Mouse (Mus musculus) forebrain, postnatal 0 days (tissue): ENCODE measurements at regions not wholly inside any gene's neighbourhood (a gene's known extent, or its start where the extent isn't known, plus 50 kb on each side); places are given as distances from the start of the nearest gene placed in this dataset.

Source experiments
- ATAC-seq: fragments of 200-750 bp; cut with Nextera tagmentation; 2 replicates; pipeline ENCODE4 v1.8.0; 2017; ENCODE audit warnings: mild to moderate bottlenecking, moderate library complexity
- DNase-seq: peaks from one replicate; pipeline ENCODE4 v3.0.0-alpha.2; 2015
- H3K27ac ChIP-seq: fragments of 300-500 bp; sonication (generic); 2 replicates; pipeline ENCODE4 v1.5.1; 2014; ENCODE audit warnings: low read depth, mild to moderate bottlenecking, antibody characterized with exemption, low read length, moderate library complexity, mixed read lengths
- H3K27me3 ChIP-seq: fragments of 300-500 bp; sonication (generic); 2 replicates; pipeline ENCODE4 v1.6.1; 2014; ENCODE audit warnings: mild to moderate bottlenecking, low read length, mixed read lengths; ENCODE audit not compliant: insufficient read depth
- H3K36me3 ChIP-seq: fragments of 300-500 bp; sonication (generic); 2 replicates; pipeline ENCODE4 v1.6.1; 2014; ENCODE audit warnings: mild to moderate bottlenecking, moderate library complexity; ENCODE audit not compliant: insufficient read depth
- H3K4me1 ChIP-seq: fragments of 300-500 bp; sonication (generic); 2 replicates; pipeline ENCODE4 v1.6.1; 2014; ENCODE audit warnings: antibody characterized with exemption; ENCODE audit not compliant: insufficient read depth
- H3K4me2 ChIP-seq: fragments of 300-500 bp; sonication (generic); 2 replicates; pipeline ENCODE4 v1.6.1; 2014; ENCODE audit warnings: low read depth, mild to moderate bottlenecking, moderate library complexity
- H3K4me3 ChIP-seq: fragments of 300-500 bp; sonication (generic); 2 replicates; pipeline ENCODE4 v1.5.1; 2014; ENCODE audit warnings: low read depth, low read length, mixed read lengths
- H3K9ac ChIP-seq: fragments of 300-500 bp; sonication (generic); 2 replicates; pipeline ENCODE4 v1.6.1; 2014; ENCODE audit warnings: mild to moderate bottlenecking
- H3K9me3 ChIP-seq: fragments of 300-500 bp; sonication (generic); 2 replicates; pipeline ENCODE4 v1.6.1; 2016; ENCODE audit warnings: low read length
- CTCF ChIP-seq: sonication (generic); IDR thresholded peaks from 2 replicates; pipeline ENCODE4 v1.5.1; 2016; ENCODE audit warnings: antibody characterized with exemption, control low read depth, low read depth
- WGBS: fragments of 180-500 bp; shearing (Covaris S2); extraction: QIAGEN DNeasy Blood & Tissue Kit; methylation state at CpG from one replicate; pipeline ENCODE4 v1.1.7; 2014; 5-methylcytosine and 5-hydroxymethylcytosine counted together

GRCm38 (mm10) chr8:112427721-112428389 lies 142.0 kb upstream of the Cntnap4 start:
- Histone ChIP-seq H3K27me3 (no peaks in the 10 kb centered on the region), H3K27ac (no peak overlapping the region), H3K4me3 (peak overlapping the region; percentile 11; the same call in 1 of the 2 replicates), H3K9ac (0 out of 2 replicates have a peak overlapping the region, but pooled peaks have one; percentile 1), H3K9me3 (no peaks in the 10 kb centered on the region), H3K4me2 (peak overlapping the region; percentile 51), H3K36me3 (no peaks in the 10 kb centered on the region), H3K4me1 (0 out of 2 replicates have a peak, but pooled peaks cover 4% of the 10 kb centered on the region)
- ATAC-seq, result no peak
- TF ChIP-seq CTCF, result no peak
- DNase-seq, result peak; percentile 7
- whole genome bisulfite sequencing, result 21% methylated on average over 19 of the region's 19 CpGs

DNA sequence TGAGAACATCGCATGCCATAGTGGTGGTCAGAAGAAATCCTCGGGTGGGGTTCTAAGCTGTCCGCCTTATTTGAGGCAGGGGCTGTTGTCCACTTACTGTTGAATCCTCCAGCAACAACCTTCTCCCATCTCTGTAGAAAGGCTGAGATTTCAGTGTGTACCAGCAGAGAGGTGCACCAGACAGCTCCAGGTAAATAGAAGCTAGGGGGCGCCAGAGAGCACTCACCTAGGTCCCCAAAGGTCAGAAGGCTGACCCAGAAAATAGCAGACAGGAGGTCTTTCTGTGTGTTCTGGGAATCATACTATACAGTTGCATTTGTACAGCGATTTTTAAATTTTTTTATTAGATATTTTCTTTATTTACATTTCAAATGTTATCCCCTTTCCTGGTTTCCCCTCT lies 157.9 kb upstream of the Cntnap4 start:
- DNase-seq (no peak), ATAC-seq (no peak)
- Histone ChIP-seq H3K27me3 (no peaks in the 10 kb centered on the region), H3K4me2 (no peak overlapping the region), H3K4me1 (no peaks in the 10 kb centered on the region), H3K36me3 (no peaks in the 10 kb centered on the region), H3K4me3 (no peak overlapping the region), H3K27ac (no peak overlapping the region), H3K9ac (no peak overlapping the region), H3K9me3 (no peaks in the 10 kb centered on the region)
- WGBS, result 92% methylated on average over 5 of the region's 5 CpGs
- no peak for TF ChIP-seq CTCF

DNA sequence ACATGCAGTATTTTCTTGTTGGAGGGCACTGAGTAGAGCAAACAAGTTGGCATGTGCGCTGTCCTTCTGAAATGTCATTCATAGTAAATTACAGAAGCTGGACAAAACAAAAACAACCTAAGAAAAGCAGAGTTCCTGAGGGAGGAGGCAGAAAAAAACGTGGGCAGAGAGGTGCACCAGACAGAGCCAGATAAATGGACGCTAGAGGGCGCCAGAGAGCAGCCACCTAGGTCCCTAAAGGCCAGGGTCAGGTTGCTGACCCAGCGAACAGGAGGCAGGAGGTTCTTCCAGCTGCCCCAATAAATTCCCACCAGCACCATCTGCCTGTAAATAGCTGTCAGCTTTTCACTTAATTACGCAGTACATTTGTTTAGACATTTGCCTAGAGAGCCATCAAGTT lies 158.6 kb upstream of the Cntnap4 start:
- Histone ChIP-seq H3K4me3 (no peak overlapping the region), H3K4me1 (no peaks in the 10 kb centered on the region), H3K27me3 (no peaks in the 10 kb centered on the region), H3K36me3 (no peaks in the 10 kb centered on the region), H3K27ac (no peak overlapping the region), H3K4me2 (no peak overlapping the region), H3K9me3 (no peaks in the 10 kb centered on the region), H3K9ac (no peak overlapping the region)
- peak; percentile 58 for TF ChIP-seq CTCF
- 24% methylated on average over 6 of the region's 6 CpGs for WGBS
- ATAC-seq, result no peak
- peak; percentile 7 for DNase-seq

DNA sequence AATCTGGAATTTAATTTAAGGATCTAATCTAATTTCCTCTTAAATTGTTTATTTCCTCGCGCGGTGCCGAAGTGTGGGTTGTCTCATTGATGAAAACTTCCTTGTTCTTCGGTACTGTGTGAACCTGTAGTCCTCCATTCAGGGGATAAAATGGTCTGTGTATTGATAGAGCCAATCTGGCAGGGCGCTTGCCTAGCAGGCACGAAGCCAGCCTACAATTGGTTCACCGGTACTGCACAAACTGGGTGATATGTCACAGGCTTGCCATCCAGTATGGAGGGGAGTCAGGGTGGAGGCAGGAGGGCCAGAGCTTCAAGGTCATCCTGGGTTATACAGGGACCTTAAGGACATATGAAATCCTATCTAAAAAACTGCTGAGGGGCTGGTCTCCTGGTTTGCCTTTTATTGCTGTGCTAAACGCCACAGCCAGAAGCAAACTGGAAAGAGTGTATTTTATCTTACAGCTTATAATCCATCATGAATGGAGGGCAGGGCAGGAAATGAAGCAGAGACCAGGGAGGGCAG lies 161.6 kb upstream of the Cntnap4 start:
- no peaks in the 10 kb centered on the region for H3K36me3 ChIP-seq
- H3K4me3 ChIP-seq, result no peak overlapping the region
- no peak for TF ChIP-seq CTCF
- no peak overlapping the region for H3K27ac ChIP-seq
- no peaks in the 10 kb centered on the region for H3K27me3 ChIP-seq
- H3K4me1 ChIP-seq, result no peaks in the 10 kb centered on the region
- H3K4me2 ChIP-seq, result no peak overlapping the region
- no peaks in the 10 kb centered on the region for H3K9me3 ChIP-seq
- WGBS, result 43% methylated on average over 9 of the region's 9 CpGs
- ATAC-seq (no peak), DNase-seq (no peak)
- no peak overlapping the region for H3K9ac ChIP-seq

DNA sequence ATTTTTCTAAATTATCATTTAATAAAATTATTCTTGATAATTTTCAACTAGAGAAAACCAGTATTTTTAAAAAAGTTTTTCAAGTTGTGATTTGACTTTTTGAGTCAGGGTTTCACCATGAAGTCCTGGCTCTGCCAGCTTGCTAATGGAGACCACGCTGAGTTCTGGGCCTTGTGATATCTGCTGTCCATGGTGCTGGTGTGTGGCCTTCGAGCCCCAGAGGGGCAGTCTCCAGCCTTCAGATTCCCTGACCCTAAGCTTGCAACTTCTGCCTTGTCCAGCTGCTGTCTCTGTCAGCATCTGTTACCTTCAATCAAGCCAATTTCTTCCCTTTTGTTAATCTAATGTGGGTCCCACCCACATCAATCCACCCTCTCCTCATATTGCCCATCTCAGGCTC lies 165.8 kb upstream of the Cntnap4 start:
- Histone ChIP-seq H3K27me3 (no peaks in the 10 kb centered on the region), H3K9me3 (no peaks in the 10 kb centered on the region), H3K9ac (no peak overlapping the region), H3K36me3 (no peaks in the 10 kb centered on the region), H3K4me2 (no peak overlapping the region), H3K4me1 (no peaks in the 10 kb centered on the region), H3K4me3 (no peak overlapping the region), H3K27ac (no peak overlapping the region)
- ATAC-seq (no peak), DNase-seq (no peak)
- no peak for TF ChIP-seq CTCF
- WGBS, result 19% methylated on average over 2 of the region's 2 CpGs

- H3K4me3 ChIP-seq, result no peak overlapping the region
- no peak overlapping the region for H3K27ac ChIP-seq
- H3K27me3 ChIP-seq, result no peaks in the 10 kb centered on the region
- TF ChIP-seq CTCF, result no peak
- no peaks in the 10 kb centered on the region for H3K9me3 ChIP-seq
- no peak overlapping the region for H3K4me2 ChIP-seq
- H3K36me3 ChIP-seq, result no peaks in the 10 kb centered on the region
- ATAC-seq (0 out of 2 replicates have a peak, but pooled peaks have one; percentile 40), DNase-seq (peak; percentile 14)
- H3K4me1 ChIP-seq, result no peaks in the 10 kb centered on the region
- 9% methylated on average over 2 of the region's 2 CpGs for WGBS
- no peak overlapping the region for H3K9ac ChIP-seq
These were observed 172.4 kb upstream of the Cntnap4 start for GRCm38 (mm10) chr8:112397438-112397837.

DNA sequence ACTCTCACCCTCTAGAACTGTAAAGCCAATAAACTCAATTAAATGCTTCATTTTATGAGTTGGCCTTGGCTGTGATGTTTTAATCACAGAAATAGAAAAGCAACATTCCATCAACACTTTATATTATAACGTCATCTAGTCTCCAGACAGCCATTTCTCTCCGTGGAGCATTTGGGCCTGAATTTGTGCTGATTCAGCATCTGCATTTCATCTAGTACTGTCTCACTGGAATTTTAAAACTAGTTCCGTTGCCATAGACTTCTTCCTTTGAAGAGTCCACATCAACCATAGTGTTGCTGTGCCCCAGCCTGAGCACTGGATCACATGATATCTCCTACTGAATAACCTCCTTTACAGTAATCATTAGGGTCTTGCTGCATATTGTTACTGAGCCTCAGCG lies 179.7 kb upstream of the Cntnap4 start:
- Histone ChIP-seq H3K4me3 (no peak overlapping the region), H3K4me1 (no peaks in the 10 kb centered on the region), H3K36me3 (no peaks in the 10 kb centered on the region), H3K9ac (no peak overlapping the region), H3K4me2 (no peak overlapping the region), H3K9me3 (no peaks in the 10 kb centered on the region), H3K27ac (no peak overlapping the region), H3K27me3 (no peaks in the 10 kb centered on the region)
- WGBS, result 88% methylated on average over 4 of the region's 4 CpGs
- TF ChIP-seq CTCF, result no peak
- ATAC-seq (no peak), DNase-seq (no peak)
